Mouse (Mus musculus): ENCODE measurements around the gene Ppard. TPM values are rescaled to one million over a fixed set of nuclear protein-coding genes. Genes with fewer than 3 reads are reported as not detected.

Ppard gene
- polyA plus RNA-seq, 1 experiment from 2014 or later, result 1.6 TPM

GRCm38 (mm10) chr17:28272837-28273236, 40.3 kb downstream of the Ppard start:
- Histone ChIP-seq H3K27ac (ENCODE audit: low read length) (no peak overlapping the region), H3K9ac (ENCODE audit: low read depth, low read length) (no peak overlapping the region), H3K36me3 (ENCODE audit: control insufficient read depth, insufficient read depth, low read length) (no peaks in the 10 kb centered on the region), H3K9me3 (replicated peaks; ENCODE audit: control insufficient read depth, low read length, poor library complexity, severe bottlenecking) (no peaks in the 10 kb centered on the region), H3K4me3 (ENCODE audit: low read depth, low read length) (no peak overlapping the region), H3K4me2 (ENCODE audit: low read length) (no peak overlapping the region), H3K4me1 (ENCODE audit: control insufficient read depth, insufficient read depth, low read length) (0 out of 2 replicates have a peak, but pooled peaks cover 2% of the 10 kb centered on the region), H3K27me3 (ENCODE audit: control insufficient read depth, insufficient read depth, low read depth, low read length) (no peaks in the 10 kb centered on the region)
- no peak for ATAC-seq
- 82% methylated on average over 6 of the region's 6 CpGs for WGBS

- WGBS, result 70% methylated on average over 3 of the region's 3 CpGs
- Histone ChIP-seq H3K4me2 (ENCODE audit: low read length) (no peak overlapping the region), H3K4me3 (ENCODE audit: low read depth, low read length) (no peak overlapping the region), H3K36me3 (ENCODE audit: control insufficient read depth, insufficient read depth, low read length) (no peaks in the 10 kb centered on the region), H3K4me1 (ENCODE audit: control insufficient read depth, insufficient read depth, low read length) (peaks cover 4% of the 10 kb centered on the region; the same call in 1 of the 2 replicates), H3K9ac (ENCODE audit: low read depth, low read length) (no peak overlapping the region), H3K27me3 (ENCODE audit: control insufficient read depth, insufficient read depth, low read depth, low read length) (no peaks in the 10 kb centered on the region), H3K27ac (ENCODE audit: low read length) (no peak overlapping the region), H3K9me3 (replicated peaks; ENCODE audit: control insufficient read depth, low read length, poor library complexity, severe bottlenecking) (no peaks in the 10 kb centered on the region)
- ATAC-seq, result no peak
Observed at GRCm38 (mm10) chr17:28274739-28275138, 42.2 kb downstream of the Ppard start.

GRCm38 (mm10) chr17:28277226-28277625, 44.7 kb downstream of the Ppard start:
- no peaks in the 10 kb centered on the region for H3K9me3 ChIP-seq (replicated peaks; ENCODE audit: control insufficient read depth, low read length, poor library complexity, severe bottlenecking)
- H3K4me2 ChIP-seq (ENCODE audit: low read length), result no peak overlapping the region
- H3K36me3 ChIP-seq (ENCODE audit: control insufficient read depth, insufficient read depth, low read length), result no peaks in the 10 kb centered on the region
- H3K9ac ChIP-seq (ENCODE audit: low read depth, low read length), result no peak overlapping the region
- H3K4me3 ChIP-seq (ENCODE audit: low read depth, low read length), result no peak overlapping the region
- H3K4me1 ChIP-seq (ENCODE audit: control insufficient read depth, insufficient read depth, low read length), result peaks cover 4% of the 10 kb centered on the region; the same call in 1 of the 2 replicates
- no peak overlapping the region for H3K27ac ChIP-seq (ENCODE audit: low read length)
- ATAC-seq, result no peak
- WGBS, result 86% methylated on average over 14 of the region's 14 CpGs
- no peaks in the 10 kb centered on the region for H3K27me3 ChIP-seq (ENCODE audit: control insufficient read depth, insufficient read depth, low read depth, low read length)

DNA sequence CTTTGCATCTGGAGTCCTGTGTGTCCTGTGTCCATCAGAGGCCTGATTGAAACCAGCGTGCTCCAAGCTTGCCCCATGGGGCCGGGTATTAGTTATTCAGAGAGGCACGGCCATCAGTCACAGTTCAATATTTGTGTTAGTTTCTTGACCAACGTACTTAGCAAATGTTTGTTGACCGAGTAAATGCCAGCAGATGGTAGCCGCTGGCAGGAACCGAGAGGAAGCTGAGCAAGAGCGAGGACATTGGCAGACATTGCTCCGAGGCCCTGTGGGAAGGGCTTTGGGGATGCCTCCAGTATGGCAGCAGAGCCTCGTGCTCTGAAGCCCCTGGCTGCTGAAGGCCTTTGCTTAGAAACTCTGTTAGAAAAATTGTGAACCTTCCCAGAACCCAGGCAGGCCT, 45.2 kb downstream of the Ppard start:
- Histone ChIP-seq H3K4me1 (ENCODE audit: control insufficient read depth, insufficient read depth, low read length) (peaks cover 4% of the 10 kb centered on the region; the same call in 1 of the 2 replicates), H3K27ac (ENCODE audit: low read length) (no peak overlapping the region), H3K4me2 (ENCODE audit: low read length) (no peak overlapping the region), H3K9ac (ENCODE audit: low read depth, low read length) (no peak overlapping the region), H3K4me3 (ENCODE audit: low read depth, low read length) (no peak overlapping the region), H3K36me3 (ENCODE audit: control insufficient read depth, insufficient read depth, low read length) (no peaks in the 10 kb centered on the region), H3K9me3 (replicated peaks; ENCODE audit: control insufficient read depth, low read length, poor library complexity, severe bottlenecking) (no peaks in the 10 kb centered on the region), H3K27me3 (ENCODE audit: control insufficient read depth, insufficient read depth, low read depth, low read length) (no peaks in the 10 kb centered on the region)
- 68% methylated on average over 10 of the region's 10 CpGs for WGBS
- no peak for ATAC-seq

GRCm38 (mm10) chr17:28278156-28278555, 45.7 kb downstream of the Ppard start:
- no peak for ATAC-seq
- H3K4me1 ChIP-seq (ENCODE audit: control insufficient read depth, insufficient read depth, low read length), result peaks cover 4% of the 10 kb centered on the region; the same call in 1 of the 2 replicates
- no peak overlapping the region for H3K4me2 ChIP-seq (ENCODE audit: low read length)
- no peaks in the 10 kb centered on the region for H3K36me3 ChIP-seq (ENCODE audit: control insufficient read depth, insufficient read depth, low read length)
- WGBS, result 92% methylated on average over 3 of the region's 3 CpGs
- H3K27ac ChIP-seq (ENCODE audit: low read length), result no peak overlapping the region
- no peaks in the 10 kb centered on the region for H3K27me3 ChIP-seq (ENCODE audit: control insufficient read depth, insufficient read depth, low read depth, low read length)
- no peaks in the 10 kb centered on the region for H3K9me3 ChIP-seq (replicated peaks; ENCODE audit: control insufficient read depth, low read length, poor library complexity, severe bottlenecking)
- no peak overlapping the region for H3K4me3 ChIP-seq (ENCODE audit: low read depth, low read length)
- H3K9ac ChIP-seq (ENCODE audit: low read depth, low read length), result no peak overlapping the region

- H3K4me2 ChIP-seq (ENCODE audit: low read length), result no peak overlapping the region
- no peak for ATAC-seq
- no peak overlapping the region for H3K9ac ChIP-seq (ENCODE audit: low read depth, low read length)
- H3K36me3 ChIP-seq (ENCODE audit: control insufficient read depth, insufficient read depth, low read length), result no peaks in the 10 kb centered on the region
- no peaks in the 10 kb centered on the region for H3K27me3 ChIP-seq (ENCODE audit: control insufficient read depth, insufficient read depth, low read depth, low read length)
- no peak overlapping the region for H3K27ac ChIP-seq (ENCODE audit: low read length)
- peaks cover 4% of the 10 kb centered on the region; the same call in 1 of the 2 replicates for H3K4me1 ChIP-seq (ENCODE audit: control insufficient read depth, insufficient read depth, low read length)
- WGBS, result 60% methylated on average over 4 of the region's 4 CpGs
- H3K4me3 ChIP-seq (ENCODE audit: low read depth, low read length), result no peak overlapping the region
- H3K9me3 ChIP-seq (replicated peaks; ENCODE audit: control insufficient read depth, low read length, poor library complexity, severe bottlenecking), result no peaks in the 10 kb centered on the region
Observed at GRCm38 (mm10) chr17:28279236-28279635, 46.7 kb downstream of the Ppard start.

DNA sequence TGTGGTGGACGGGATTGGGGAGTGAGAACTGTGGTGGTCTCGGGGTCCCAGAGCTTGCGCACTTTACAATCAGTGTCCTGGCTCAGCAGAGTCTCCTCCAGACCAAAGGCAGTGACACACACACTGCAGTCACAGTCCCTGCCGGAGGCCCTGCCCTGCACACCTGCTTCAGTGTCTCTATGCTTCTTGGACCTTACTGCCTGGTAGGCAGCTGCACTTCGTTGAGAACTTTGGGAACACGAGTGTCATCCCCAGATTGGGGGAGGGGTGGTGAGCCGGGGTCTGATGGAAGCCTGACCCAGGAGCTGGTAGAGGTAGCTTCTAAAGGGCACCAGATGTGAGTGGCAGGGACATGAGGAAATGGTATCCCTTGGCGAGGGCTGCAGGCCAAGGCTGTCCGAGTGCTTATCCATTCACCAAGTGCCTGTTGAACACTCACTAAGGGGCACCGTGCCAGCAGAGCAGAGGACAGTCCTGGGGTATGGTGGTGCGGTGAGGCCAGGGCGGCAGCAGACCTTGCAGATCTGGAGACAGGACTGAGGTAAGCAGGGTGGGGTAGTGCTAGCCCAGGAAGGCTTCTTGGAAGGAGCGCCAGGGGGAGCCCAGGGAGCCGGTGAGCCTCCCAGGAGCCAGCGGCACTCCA, 47.4 kb downstream of the Ppard start:
- Histone ChIP-seq H3K4me2 (ENCODE audit: low read length) (no peak overlapping the region), H3K27me3 (ENCODE audit: control insufficient read depth, insufficient read depth, low read depth, low read length) (no peaks in the 10 kb centered on the region), H3K4me3 (ENCODE audit: low read depth, low read length) (no peak overlapping the region), H3K4me1 (ENCODE audit: control insufficient read depth, insufficient read depth, low read length) (peaks cover 4% of the 10 kb centered on the region; the same call in 1 of the 2 replicates), H3K27ac (ENCODE audit: low read length) (no peak overlapping the region), H3K36me3 (ENCODE audit: control insufficient read depth, insufficient read depth, low read length) (no peaks in the 10 kb centered on the region), H3K9me3 (replicated peaks; ENCODE audit: control insufficient read depth, low read length, poor library complexity, severe bottlenecking) (no peaks in the 10 kb centered on the region), H3K9ac (ENCODE audit: low read depth, low read length) (no peak overlapping the region)
- 69% methylated on average over 15 of the region's 15 CpGs for WGBS
- no peak for ATAC-seq

DNA sequence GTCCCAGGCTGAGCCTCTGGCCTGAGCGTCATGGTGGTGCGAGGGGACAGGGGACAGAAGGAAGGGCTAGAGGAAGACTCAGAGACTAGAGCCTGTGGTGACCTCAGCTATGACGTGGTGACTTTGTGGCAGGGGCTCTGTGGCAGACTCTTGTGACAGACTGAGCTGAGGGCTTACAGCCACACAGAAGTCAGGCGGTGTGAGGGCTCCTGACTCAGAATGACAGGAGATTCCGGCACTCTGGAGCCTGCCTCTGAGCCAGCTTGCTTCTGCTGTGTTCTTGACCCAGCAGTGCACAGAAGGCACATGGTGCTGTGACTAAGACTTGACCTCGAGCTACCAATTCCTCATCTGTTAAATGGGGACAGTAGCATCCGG, 47.9 kb downstream of the Ppard start:
- Histone ChIP-seq H3K9me3 (replicated peaks; ENCODE audit: control insufficient read depth, low read length, poor library complexity, severe bottlenecking) (no peaks in the 10 kb centered on the region), H3K4me2 (ENCODE audit: low read length) (no peak overlapping the region), H3K36me3 (ENCODE audit: control insufficient read depth, insufficient read depth, low read length) (no peaks in the 10 kb centered on the region), H3K9ac (ENCODE audit: low read depth, low read length) (no peak overlapping the region), H3K27ac (ENCODE audit: low read length) (no peak overlapping the region), H3K4me3 (ENCODE audit: low read depth, low read length) (no peak overlapping the region), H3K27me3 (ENCODE audit: control insufficient read depth, insufficient read depth, low read depth, low read length) (no peaks in the 10 kb centered on the region), H3K4me1 (ENCODE audit: control insufficient read depth, insufficient read depth, low read length) (peaks cover 4% of the 10 kb centered on the region; the same call in 1 of the 2 replicates)
- 71% methylated on average over 7 of the region's 7 CpGs for WGBS
- no peak for ATAC-seq

DNA sequence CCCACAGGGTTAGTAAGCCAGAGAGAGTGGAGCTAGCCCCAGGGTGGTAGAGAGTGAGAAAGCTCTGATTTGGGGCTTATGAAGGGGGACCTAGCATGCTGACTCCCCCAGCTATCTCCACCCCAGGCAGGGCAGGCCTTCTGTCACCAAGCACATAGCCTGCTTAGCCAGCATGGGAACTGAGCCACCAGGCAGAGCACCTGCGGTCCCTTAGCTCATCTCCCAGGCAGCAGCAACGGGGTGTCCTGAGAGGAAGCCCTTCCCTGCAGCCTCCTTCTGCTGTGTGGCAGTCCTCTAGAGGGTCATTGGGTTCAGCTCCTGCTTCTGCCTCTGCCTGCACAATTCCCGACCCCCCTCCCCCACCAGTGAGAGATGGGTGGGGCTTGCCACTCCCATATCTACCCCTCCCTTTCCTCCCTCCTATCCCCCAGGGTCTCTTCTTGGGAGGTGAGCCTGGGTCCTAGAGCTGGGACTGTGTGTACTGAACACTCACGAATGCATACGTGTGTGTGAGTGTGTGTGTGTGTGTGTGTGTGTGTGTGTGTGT, 48.4 kb downstream of the Ppard start:
- no peaks in the 10 kb centered on the region for H3K9me3 ChIP-seq (replicated peaks; ENCODE audit: control insufficient read depth, low read length, poor library complexity, severe bottlenecking)
- no peaks in the 10 kb centered on the region for H3K36me3 ChIP-seq (ENCODE audit: control insufficient read depth, insufficient read depth, low read length)
- no peaks in the 10 kb centered on the region for H3K27me3 ChIP-seq (ENCODE audit: control insufficient read depth, insufficient read depth, low read depth, low read length)
- no peak overlapping the region for H3K4me2 ChIP-seq (ENCODE audit: low read length)
- no peak overlapping the region; the same call in 1 of the 2 replicates for H3K9ac ChIP-seq (ENCODE audit: low read depth, low read length)
- ATAC-seq, result no peak
- 50% methylated on average over 5 of the region's 5 CpGs for WGBS
- H3K4me1 ChIP-seq (ENCODE audit: control insufficient read depth, insufficient read depth, low read length), result peaks cover 4% of the 10 kb centered on the region; the same call in 1 of the 2 replicates
- H3K27ac ChIP-seq (ENCODE audit: low read length), result no peak overlapping the region
- H3K4me3 ChIP-seq (ENCODE audit: low read depth, low read length), result no peak overlapping the region
